Mouse (Mus musculus) lung, adult 18-20 months (tissue): ENCODE data around the gene Cbfa2t2.

Experiments used
- DNase-seq, 2 experiments: peaks; one replicate each; pipeline ENCODE4 v3.0.0; 2022; ENCODE audit warnings: mixed read lengths in 2 of 2

Cbfa2t2 gene

DNA sequence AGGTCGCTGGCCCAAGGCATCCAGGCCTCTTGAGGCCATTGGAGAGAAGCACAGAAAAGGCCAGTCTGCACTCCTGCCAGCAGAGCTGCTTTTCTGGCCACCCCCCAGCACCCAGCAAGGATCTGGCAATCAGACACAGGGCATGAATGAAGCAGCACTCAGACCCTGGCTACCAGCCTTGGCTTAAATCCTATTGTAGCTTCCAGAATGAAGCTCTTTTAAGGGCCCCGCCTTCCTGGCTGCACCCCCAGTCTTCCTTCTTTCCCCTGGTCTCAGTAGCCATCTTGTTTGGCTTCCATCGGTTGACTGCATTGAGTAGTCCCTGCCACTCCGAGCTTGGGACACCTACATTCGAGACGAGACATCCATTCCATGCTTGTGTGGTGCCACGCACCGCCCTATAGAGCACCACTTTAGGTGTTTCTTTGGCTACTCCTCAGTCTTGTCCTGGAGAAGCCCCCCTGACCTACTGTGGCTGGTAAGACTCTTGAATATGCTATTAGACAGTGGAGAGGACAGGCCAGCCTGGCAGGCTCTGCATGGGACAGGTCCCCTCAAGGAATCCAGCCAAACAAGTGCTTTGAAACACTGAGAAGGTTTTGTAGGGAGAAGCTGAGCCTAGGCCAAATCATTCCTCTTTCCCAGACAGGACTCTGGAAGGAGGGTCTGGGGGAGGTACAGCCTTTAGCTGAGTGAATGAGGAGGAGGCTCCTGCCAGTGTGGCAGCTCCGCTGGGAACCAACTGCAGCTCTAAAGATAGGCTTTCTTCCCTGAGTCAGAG lies 107.5 kb downstream of the Cbfa2t2 start:
- DNase-seq = no peak

GRCm38 (mm10) chr2:154546711-154547110 lies 110.4 kb downstream of the Cbfa2t2 start, which contains the start of gene 1700003F12Rik:
Gene 1700003F12Rik (plus strand): TSS chr2:154547085.
- no peak for DNase-seq

DNA sequence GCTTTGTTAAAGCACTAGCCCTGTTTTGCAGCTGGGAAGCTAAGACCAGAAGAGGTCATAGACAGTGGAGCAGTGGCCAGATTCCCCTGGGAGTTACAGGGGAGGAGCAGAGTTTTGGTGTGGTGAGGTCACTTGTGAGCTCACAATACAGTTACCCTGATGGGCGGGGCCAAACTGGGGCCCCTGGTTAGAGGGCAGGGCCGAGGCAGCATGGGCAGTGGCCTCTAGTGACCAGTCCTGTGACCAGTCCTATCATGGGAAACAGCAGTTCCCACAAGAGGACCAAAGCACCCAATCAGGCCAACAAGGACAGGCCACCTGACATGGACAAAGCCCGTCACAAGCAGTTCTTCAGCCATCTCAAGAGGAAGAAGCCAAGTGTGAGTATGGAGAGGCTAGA lies 112.4 kb downstream of the Cbfa2t2 start:
- DNase-seq = no peak

DNA sequence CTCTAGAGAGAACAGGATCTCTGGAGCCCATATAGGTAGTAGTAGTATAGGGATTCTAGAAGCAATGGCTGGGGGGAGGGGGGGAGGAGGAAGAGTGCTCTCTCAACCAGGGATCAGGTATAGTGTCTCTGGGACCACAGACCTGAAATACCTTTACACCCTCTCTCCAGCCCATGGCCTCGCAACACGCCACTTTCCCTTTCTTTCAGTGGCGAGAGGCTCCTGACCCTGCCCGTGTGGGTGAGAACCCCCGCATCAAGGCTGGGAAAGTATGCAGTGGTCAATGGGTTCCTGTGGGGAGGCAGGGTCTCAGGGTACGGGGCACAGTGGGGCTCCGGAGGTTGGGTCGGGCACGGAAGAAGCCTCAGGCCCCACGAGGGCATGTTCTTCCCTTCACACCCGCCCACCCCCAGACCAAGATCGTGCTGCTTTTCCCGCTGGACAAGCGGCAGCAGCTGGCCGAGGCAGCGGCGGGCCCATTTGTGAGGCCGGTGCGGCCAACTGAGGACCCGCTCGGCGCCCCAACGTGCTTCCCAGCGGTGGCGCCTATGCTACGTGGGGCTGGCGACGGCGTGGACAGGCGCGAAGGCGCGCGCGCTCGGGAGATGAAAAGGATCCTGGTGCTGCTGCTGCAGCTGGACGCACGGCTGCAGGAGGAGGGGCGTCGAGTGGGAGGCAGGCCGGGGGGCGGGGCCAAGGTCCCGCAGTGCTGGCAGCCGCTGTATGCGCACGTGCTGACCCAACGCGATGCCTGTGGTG lies 113.0 kb downstream of the Cbfa2t2 start:
- DNase-seq = peak; percentile 57

GRCm38 (mm10) chr2:154549886-154550189 lies 113.6 kb downstream of the Cbfa2t2 start:
- DNase-seq = no peak

- no peak for DNase-seq
Observed at GRCm38 (mm10) chr2:154550937-154551336, 114.7 kb downstream of the Cbfa2t2 start.

GRCm38 (mm10) chr2:154551476-154551875 lies 115.2 kb downstream of the Cbfa2t2 start, which contains the start of gene Actl10:
Gene Actl10 (plus strand): TSS chr2:154551776.
- DNase-seq = no peak

GRCm38 (mm10) chr2:154551927-154552326 lies 115.6 kb downstream of the Cbfa2t2 start:
- no peak for DNase-seq

- peak; percentile 77 to 87 for DNase-seq
Observed at GRCm38 (mm10) chr2:154552424-154552907, 116.2 kb downstream of the Cbfa2t2 start.

- no peak for DNase-seq
Observed at GRCm38 (mm10) chr2:154555235-154555634, 119.0 kb downstream of the Cbfa2t2 start.

- DNase-seq = peak in 1 of 2 experiments; percentile 38
Observed at GRCm38 (mm10) chr2:154557184-154557832, 121.0 kb downstream of the Cbfa2t2 start.

DNA sequence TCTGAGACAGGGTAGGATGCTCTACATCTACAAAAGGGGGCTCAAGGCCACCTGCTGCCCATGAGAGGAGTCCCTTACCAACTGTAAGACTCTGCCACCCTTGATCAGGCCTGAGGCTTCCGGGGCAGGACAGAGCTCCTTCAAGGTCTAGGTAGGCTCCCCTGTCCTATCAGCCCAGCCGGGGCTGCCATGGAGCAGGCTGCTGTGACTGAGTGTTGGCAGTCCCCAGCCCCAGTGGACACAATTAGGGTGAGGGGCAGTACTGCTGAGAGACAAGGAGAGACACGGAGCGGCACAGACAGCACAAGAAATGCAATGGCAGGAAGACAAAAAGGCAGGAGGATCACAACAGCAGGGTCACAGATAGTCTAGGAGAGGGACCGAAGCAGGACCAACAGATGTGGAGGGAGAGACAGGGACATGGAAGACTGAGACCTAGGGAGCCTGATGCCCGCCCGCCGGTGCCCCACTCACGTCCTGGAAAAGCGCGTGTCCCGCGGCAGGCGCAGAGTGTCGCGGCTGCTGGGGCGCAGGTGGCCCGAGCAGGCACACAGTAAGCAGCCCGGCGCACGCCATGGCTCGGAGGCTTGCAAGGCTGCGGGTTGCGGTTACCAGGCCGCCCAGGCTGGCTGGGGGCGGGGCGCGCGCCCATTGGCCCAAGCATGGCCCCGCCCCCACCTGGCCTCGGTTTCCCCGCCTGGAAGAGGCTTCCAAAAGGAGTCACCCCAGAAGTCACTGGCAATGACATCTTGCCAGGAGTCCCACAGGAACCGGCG lies 122.2 kb downstream of the Cbfa2t2 start, which contains the start of gene Necab3:
Gene Necab3, minus strand, starts transcription at position 627 of the 776 bp plus-strand sequence.
- DNase-seq = no peak

GRCm38 (mm10) chr2:154563612-154564170 lies 127.4 kb downstream of the Cbfa2t2 start:
- DNase-seq = no peak

- DNase-seq = no peak
Observed at GRCm38 (mm10) chr2:154565562-154565961, 129.3 kb downstream of the Cbfa2t2 start.

DNA sequence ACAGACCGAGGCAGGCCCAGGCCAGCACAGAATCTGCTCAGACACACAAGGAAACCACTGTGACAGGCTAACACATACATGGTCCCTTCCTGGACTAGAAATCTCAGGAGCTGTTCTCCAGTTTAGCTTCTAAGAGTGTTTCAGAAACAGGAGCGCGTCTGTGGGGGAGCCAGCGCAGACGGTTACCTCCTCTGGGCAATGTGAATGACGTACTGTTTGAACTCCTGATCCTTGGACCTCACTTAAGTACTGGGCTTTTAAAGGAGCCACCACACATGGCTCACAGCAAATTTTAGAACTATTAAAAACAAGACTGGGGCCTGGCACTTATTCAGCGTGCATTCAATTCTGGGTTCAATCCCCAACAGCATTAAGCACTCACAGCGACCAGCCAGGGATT lies 130.4 kb downstream of the Cbfa2t2 start:
- DNase-seq = no peak

- peak; percentile 56 to 57 for DNase-seq
Observed at GRCm38 (mm10) chr2:154567766-154568165, 131.5 kb downstream of the Cbfa2t2 start.

GRCm38 (mm10) chr2:154568329-154569070 lies 132.2 kb downstream of the Cbfa2t2 start:
- no peak for DNase-seq

DNA sequence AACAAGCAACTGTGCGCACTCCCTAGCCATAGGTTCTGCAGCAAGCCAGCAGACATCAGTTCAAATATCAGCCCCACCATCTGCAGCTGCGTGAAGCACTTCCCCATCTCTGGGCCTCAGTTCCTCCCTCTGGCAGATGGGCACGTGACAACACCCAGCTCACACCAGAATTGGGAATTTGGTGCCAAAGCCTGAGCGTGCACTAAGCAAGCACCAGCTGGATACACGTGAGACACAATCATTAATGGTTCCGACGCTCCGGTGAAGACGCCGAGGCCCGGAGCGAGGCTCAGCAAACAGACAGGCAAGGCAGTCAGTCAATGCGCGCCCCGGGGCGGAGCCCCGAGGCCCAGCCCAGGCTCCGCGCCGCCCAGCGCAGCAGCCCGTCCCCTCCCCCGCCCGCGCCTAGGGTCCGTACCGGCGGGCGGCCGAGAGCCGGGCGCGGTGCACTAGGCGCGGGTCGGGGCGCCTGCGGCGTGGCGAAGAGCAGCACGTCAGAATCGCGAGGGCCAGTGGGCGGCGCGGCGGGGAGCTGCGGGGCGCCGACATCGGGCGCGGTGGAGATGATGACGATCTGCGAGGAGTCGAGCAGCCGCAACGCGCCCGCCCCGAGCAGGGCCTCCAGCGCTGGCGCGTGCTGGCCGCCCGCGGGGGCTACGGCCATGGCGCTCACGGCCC lies 132.9 kb downstream of the Cbfa2t2 start:
- peak; percentile 52 to 56 for DNase-seq

- DNase-seq = peak; percentile 94 to 95
Observed at GRCm38 (mm10) chr2:154569836-154570286, 133.6 kb downstream of the Cbfa2t2 start, which contains the start of gene E2f1. Gene E2f1 (minus strand): TSS chr2:154569892.

DNA sequence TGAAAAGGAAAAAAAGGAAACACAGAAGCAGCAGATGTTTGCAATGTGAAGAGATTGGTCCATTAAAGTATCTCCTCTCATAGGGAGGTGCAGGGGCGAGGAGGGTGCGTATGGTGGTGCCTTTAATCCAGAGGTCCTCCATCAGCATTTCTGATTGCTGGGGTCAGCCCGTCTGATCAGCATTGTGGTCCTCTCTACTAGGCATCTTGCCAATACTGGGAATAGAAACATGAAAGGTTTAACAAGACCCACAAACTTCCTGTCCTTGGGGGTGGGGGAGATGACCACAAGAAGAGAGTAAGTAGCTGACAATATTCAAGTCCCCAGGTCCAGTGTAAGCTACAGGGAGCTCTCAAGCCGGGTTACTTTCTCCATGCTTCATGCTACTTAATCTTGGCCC lies 134.4 kb downstream of the Cbfa2t2 start:
- DNase-seq = no peak

DNA sequence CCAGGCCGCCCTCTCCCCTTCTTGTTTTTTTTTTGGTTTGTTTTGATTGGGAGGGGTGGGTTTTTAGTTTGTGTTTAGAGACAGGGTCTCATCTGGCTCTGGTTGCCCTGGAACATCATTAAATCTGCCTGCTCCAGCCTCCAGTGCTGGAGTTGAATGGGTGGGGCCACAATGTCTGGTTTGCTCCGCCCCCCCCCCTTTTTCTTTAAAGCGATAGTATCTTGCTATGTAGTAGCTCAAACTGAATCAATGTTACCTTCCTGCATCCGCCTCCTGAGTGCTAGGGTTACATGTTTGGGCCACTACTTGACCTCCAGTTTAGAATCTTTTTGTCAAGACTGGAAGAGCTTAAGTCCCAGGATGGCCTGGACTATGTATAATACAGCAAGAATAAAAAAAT lies 135.0 kb downstream of the Cbfa2t2 start:
- DNase-seq = no peak
